Mouse (Mus musculus) kidney, embryonic 16.5 days (tissue): Measurements from ENCODE around the gene Zfp46. TPM values are rescaled to one million over a fixed set of nuclear protein-coding genes. Genes with fewer than 3 reads are reported as not detected.

Experiments
- ATAC-seq: fragments of 200-750 bp; cut with Nextera tagmentation; 2 replicates; pipeline ENCODE4 v1.8.0; 2017; ENCODE audit warnings: moderate TSS enrichment; ENCODE audit not compliant: low FRiP score, low TSS enrichment
- H3K27ac ChIP-seq: fragments of 300-500 bp; sonication (generic); 2 replicates; pipeline ENCODE4 v1.5.1; 2014; ENCODE audit warnings: low read length
- H3K27me3 ChIP-seq: fragments of 300-500 bp; sonication (generic); 2 replicates; pipeline ENCODE4 v1.6.1; 2014; ENCODE audit warnings: low read length, control low read depth, mixed read lengths; ENCODE audit not compliant: insufficient read depth
- H3K36me3 ChIP-seq: fragments of 300-500 bp; sonication (generic); 2 replicates; pipeline ENCODE4 v1.6.1; 2014; ENCODE audit warnings: low read length, control low read depth, mixed read lengths; ENCODE audit not compliant: insufficient read depth
- H3K4me1 ChIP-seq: fragments of 300-500 bp; sonication (generic); 2 replicates; pipeline ENCODE4 v1.6.1; 2014; ENCODE audit warnings: low read length, control low read depth, mixed read lengths; ENCODE audit not compliant: insufficient read depth
- H3K4me2 ChIP-seq: fragments of 300-500 bp; sonication (generic); replicated peaks from 2 replicates; pipeline ENCODE4 v1.6.1; 2014; ENCODE audit warnings: low read depth, low read length
- H3K4me3 ChIP-seq: fragments of 300-500 bp; sonication (generic); 2 replicates; pipeline ENCODE4 v1.5.1; 2014; ENCODE audit warnings: mild to moderate bottlenecking, low read length
- H3K9ac ChIP-seq: fragments of 300-500 bp; sonication (generic); replicated peaks from 2 replicates; pipeline ENCODE4 v1.6.1; 2014; ENCODE audit warnings: low read length
- H3K9me3 ChIP-seq: fragments of 300-500 bp; sonication (generic); 2 replicates; pipeline ENCODE4 v1.6.1; 2016; ENCODE audit warnings: low read length, control low read depth
- WGBS: fragments of 180-500 bp; shearing (Covaris S2); extraction: QIAGEN DNeasy Blood & Tissue Kit; methylation state at CpG from one replicate; pipeline ENCODE4 v1.1.7; 2014; 5-methylcytosine and 5-hydroxymethylcytosine counted together
- polyA plus RNA-seq: library from polyadenylated mRNA; unstranded; fragments of >200 nt; fragmentation: Nextera tagmentation; extraction: Ambion mirVana; gene quantifications from 2 replicates; pipeline ENCODE4 v1.2.1, GENCODE M21; 2015

The Zfp46 gene
- polyA plus RNA-seq, 1 experiment from 2014 or later, result 25.3 TPM

GRCm38 (mm10) chr4:136246568-136246969 lies 37.9 kb upstream of the Zfp46 start:
- WGBS, result 6% methylated on average over 12 of the region's 12 CpGs
- no peak; the same call in 1 of the 2 replicates for ATAC-seq
- Histone ChIP-seq H3K4me3 (0 out of 2 replicates have a peak overlapping the region, but pooled peaks have one; percentile 53), H3K4me2 (peak overlapping the region; percentile 86; the same call in 1 of the 2 replicates), H3K27ac (no peak overlapping the region), H3K9ac (no peak overlapping the region), H3K36me3 (no peaks in the 10 kb centered on the region), H3K4me1 (peaks cover 32% of the 10 kb centered on the region), H3K27me3 (peaks cover 58% of the 10 kb centered on the region), H3K9me3 (no peaks in the 10 kb centered on the region)

GRCm38 (mm10) chr4:136247386-136247728 lies 37.1 kb upstream of the Zfp46 start:
- peak; percentile 7; the same call in 1 of the 2 replicates for ATAC-seq
- Histone ChIP-seq H3K9me3 (no peaks in the 10 kb centered on the region), H3K9ac (peak overlapping the region; percentile 54), H3K27ac (no peak overlapping the region), H3K4me3 (peak overlapping the region; percentile 53), H3K4me2 (peak overlapping the region; percentile 86), H3K27me3 (peaks cover 58% of the 10 kb centered on the region), H3K36me3 (no peaks in the 10 kb centered on the region), H3K4me1 (peaks cover 32% of the 10 kb centered on the region)
- WGBS, result 5% methylated on average over 14 of the region's 14 CpGs

- no peak within 1 kb of the TSS for H3K27ac ChIP-seq
- no peaks in the 10 kb centered on the region for H3K36me3 ChIP-seq
- H3K27me3 ChIP-seq, result peaks cover 58% of the 10 kb centered on the region
Observed at GRCm38 (mm10) chr4:136247729-136248463, 36.6 kb upstream of the Zfp46 start, which contains the start of gene Tcea3. Tcea3 (plus strand) TSS chr4:136247729.

GRCm38 (mm10) chr4:136248464-136249331 lies 35.8 kb upstream of the Zfp46 start:
- peaks cover 58% of the 10 kb centered on the region for H3K27me3 ChIP-seq

More at GRCm38 (mm10) chr4:136247729-136248463, 36.6 kb upstream of the Zfp46 start, which contains the start of gene Tcea3:
- Histone ChIP-seq H3K9me3 (no peaks in the 10 kb centered on the region), H3K4me3 (peak within 1 kb of the TSS; percentile 53), H3K4me2 (peak within 1 kb of the TSS; percentile 86), H3K4me1 (peaks cover 32% of the 10 kb centered on the region), H3K9ac (peak within 1 kb of the TSS; percentile 54)
- ATAC-seq, result peak; percentile 44
- WGBS, result under 1% methylated on average over 46 of the region's 46 CpGs

GRCm38 (mm10) chr4:136249332-136249647 lies 35.2 kb upstream of the Zfp46 start:
- Histone ChIP-seq H3K9ac (no peak overlapping the region), H3K27me3 (peaks cover 58% of the 10 kb centered on the region), H3K36me3 (no peaks in the 10 kb centered on the region), H3K9me3 (no peaks in the 10 kb centered on the region), H3K4me2 (peak overlapping the region; percentile 86), H3K4me1 (peaks cover 32% of the 10 kb centered on the region), H3K27ac (no peak overlapping the region), H3K4me3 (peak overlapping the region; percentile 53)
- 13% methylated on average over 11 of the region's 11 CpGs for WGBS
- ATAC-seq, result no peak

More at GRCm38 (mm10) chr4:136248464-136249331, 35.8 kb upstream of the Zfp46 start:
- H3K4me2 ChIP-seq, result peak overlapping the region; percentile 86
- no peaks in the 10 kb centered on the region for H3K36me3 ChIP-seq
- peaks cover 32% of the 10 kb centered on the region for H3K4me1 ChIP-seq
- no peaks in the 10 kb centered on the region for H3K9me3 ChIP-seq
- no peak overlapping the region for H3K27ac ChIP-seq
- peak overlapping the region; percentile 53 for H3K4me3 ChIP-seq
- peak overlapping the region; percentile 54 for H3K9ac ChIP-seq
- ATAC-seq, result peak; percentile 40
- WGBS, result 1% methylated on average over 37 of the region's 37 CpGs

DNA sequence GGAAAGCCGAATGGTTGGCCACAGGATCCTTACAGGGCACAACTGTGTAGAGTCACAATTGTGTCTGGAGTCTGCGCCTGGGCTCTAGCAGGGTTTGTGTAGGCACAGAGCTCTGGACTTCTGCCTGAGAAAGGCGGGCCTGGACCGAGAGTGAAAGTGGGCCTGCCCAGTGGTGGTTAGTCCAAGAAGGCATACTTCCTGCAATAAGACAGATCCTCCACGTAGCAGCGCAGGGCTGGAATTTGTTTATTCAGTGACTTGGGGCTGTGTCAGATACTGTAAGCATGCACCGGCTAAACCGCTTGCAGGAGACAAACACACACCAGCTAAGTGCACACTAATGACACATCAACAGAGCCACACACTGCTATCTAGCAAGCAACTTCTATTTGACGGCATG lies 34.7 kb upstream of the Zfp46 start:
- no peaks in the 10 kb centered on the region for H3K9me3 ChIP-seq
- H3K27ac ChIP-seq, result no peak overlapping the region
- H3K4me3 ChIP-seq, result no peak overlapping the region
- H3K36me3 ChIP-seq, result no peaks in the 10 kb centered on the region
- WGBS, result 51% methylated on average over 9 of the region's 9 CpGs
- H3K27me3 ChIP-seq, result peaks cover 54% of the 10 kb centered on the region
- peaks cover 32% of the 10 kb centered on the region for H3K4me1 ChIP-seq
- no peak overlapping the region for H3K9ac ChIP-seq
- ATAC-seq, result 0 out of 2 replicates have a peak, but pooled peaks have one; percentile 20
- no peak overlapping the region for H3K4me2 ChIP-seq

DNA sequence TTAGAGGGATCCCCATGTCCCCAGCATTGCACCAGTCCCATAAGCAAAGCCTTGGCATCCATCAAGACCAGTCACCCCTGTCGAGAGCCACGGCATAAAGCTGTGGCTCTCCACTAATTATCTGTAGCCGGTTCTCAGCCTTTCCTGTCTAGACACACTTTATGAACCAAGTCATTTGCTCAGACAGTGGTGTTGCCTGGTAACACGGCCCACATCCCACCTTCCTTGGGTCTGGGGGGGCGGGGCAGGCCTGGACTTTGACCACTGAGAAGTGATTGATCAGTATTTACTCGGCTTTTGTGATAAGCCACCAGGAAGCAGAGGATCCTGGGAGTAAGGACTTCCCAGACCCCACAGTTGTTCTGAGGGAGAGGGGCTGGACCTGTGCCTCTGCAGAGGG lies 28.6 kb upstream of the Zfp46 start:
- no peak overlapping the region for H3K4me2 ChIP-seq
- H3K9ac ChIP-seq, result no peak overlapping the region
- H3K36me3 ChIP-seq, result no peaks in the 10 kb centered on the region
- no peak overlapping the region for H3K4me3 ChIP-seq
- H3K27ac ChIP-seq, result no peak overlapping the region
- H3K27me3 ChIP-seq, result peaks cover 3% of the 10 kb centered on the region; the same call in 1 of the 2 replicates
- no peak for ATAC-seq
- H3K9me3 ChIP-seq, result no peaks in the 10 kb centered on the region
- no peaks in the 10 kb centered on the region for H3K4me1 ChIP-seq
- 31% methylated on average over 6 of the region's 6 CpGs for WGBS

GRCm38 (mm10) chr4:136256696-136257095 lies 27.8 kb upstream of the Zfp46 start:
- no peak overlapping the region for H3K4me2 ChIP-seq
- ATAC-seq, result no peak
- no peak overlapping the region for H3K4me3 ChIP-seq
- no peak overlapping the region for H3K9ac ChIP-seq
- no peaks in the 10 kb centered on the region for H3K9me3 ChIP-seq
- no peaks in the 10 kb centered on the region for H3K4me1 ChIP-seq
- WGBS, result 63% methylated on average over 10 of the region's 10 CpGs
- no peaks in the 10 kb centered on the region for H3K36me3 ChIP-seq
- no peak overlapping the region for H3K27ac ChIP-seq
- no peaks in the 10 kb centered on the region for H3K27me3 ChIP-seq

GRCm38 (mm10) chr4:136259916-136260315 lies 24.6 kb upstream of the Zfp46 start:
- no peak for ATAC-seq
- Histone ChIP-seq H3K27me3 (no peaks in the 10 kb centered on the region), H3K27ac (no peak overlapping the region), H3K9me3 (no peaks in the 10 kb centered on the region), H3K36me3 (no peaks in the 10 kb centered on the region), H3K9ac (no peak overlapping the region), H3K4me2 (no peak overlapping the region), H3K4me1 (no peaks in the 10 kb centered on the region), H3K4me3 (no peak overlapping the region)
- whole genome bisulfite sequencing, result 63% methylated on average over 3 of the region's 3 CpGs
